Mouse (Mus musculus) stomach, postnatal 0 days (tissue): ENCODE results near the gene Rap1gap2.

Experiments
- CTCF ChIP-seq: IDR thresholded peaks from 2 replicates; pipeline ENCODE4 v1.5.1; 2016; ENCODE audit warnings: antibody characterized with exemption, low read depth, mild to moderate bottlenecking, moderate library complexity
- EP300 ChIP-seq: optimal IDR thresholded peaks from 2 replicates; pipeline ENCODE3; 2016; ENCODE audit warnings: antibody characterized with exemption

- TF ChIP-seq CTCF (no peak), EP300 (no peak)
These were observed 14.6 kb upstream of the Rap1gap2 start for GRCm38 (mm10) chr11:74625333-74625732.
